Mouse (Mus musculus): ENCODE data around the gene Fggy.

- TF ChIP-seq CTCF (IDR thresholded peaks at IDR 0.05; ENCODE audit: borderline replicate concordance, insufficient read depth, low read depth, low read length) (no peak), POLR2A (IDR thresholded peaks at IDR 0.05; ENCODE audit: borderline replicate concordance, insufficient read depth, low read length) (no peak)
These were observed 390.6 kb downstream of the Fggy start for GRCm38 (mm10) chr4:95947896-95948295.
